Mouse (Mus musculus): ENCODE data around the gene Plekhd1. TPM values are rescaled to one million over a fixed set of nuclear protein-coding genes. Genes with fewer than 3 reads are reported as not detected.

The Plekhd1 gene
- total and polyA plus RNA-seq, 3 experiments, result 0.08 to 0.34 TPM; not detected in 1

GRCm38 (mm10) chr12:80701332-80701731 lies 8.9 kb downstream of the Plekhd1 start:
- DNase-seq (ENCODE audit: extremely low read depth), result no peak
- no peak for TF ChIP-seq RCOR1 (conservative IDR thresholded peaks at IDR 0.05; ENCODE audit: low read depth, low read length)
- TF ChIP-seq KAT2A (IDR thresholded peaks at IDR 0.05; ENCODE audit: insufficient replicate concordance, low read length), result no peak
- TF ChIP-seq USF1 (IDR thresholded peaks at IDR 0.05; ENCODE audit: low read depth, low read length), result no peak
- H3K27ac ChIP-seq (ENCODE audit: insufficient read depth, low read depth), result no peak overlapping the region
- no peaks in the 10 kb centered on the region for H3K79me2 ChIP-seq (replicated peaks; ENCODE audit: control insufficient read depth, extremely low read depth, insufficient read depth, poor library complexity, severe bottlenecking)
- no peak overlapping the region for H3K4me2 ChIP-seq (ENCODE audit: insufficient read depth, low read depth, poor library complexity, severe bottlenecking)
- H3K4me3 ChIP-seq (replicated peaks in 1 of 3; ENCODE audit: low read depth in 2 of 3, low read length in 2 of 3, poor library complexity in 1 of 3), result no peak overlapping the region
- no peak overlapping the region for H3K9ac ChIP-seq (ENCODE audit: insufficient read depth, low read depth)
- peaks cover 20% of the 10 kb centered on the region for H3K27me3 ChIP-seq (replicated peaks)
- in situ Hi-C loops (cut with MboI; ENCODE audit: low pct_ligation_motif_present, low pct_unique_long_range_greater_than_20kb, low sequenced_read_pairs) (no loop called here), dilution Hi-C loops (cut with MboI; ENCODE audit: extremely low pct_ligation_motif_present, extremely low pct_unique_long_range_greater_than_20kb, low sequenced_read_pairs) (no loop called here)
- H3K36me3 ChIP-seq (replicated peaks in 1 of 2; ENCODE audit: control insufficient read depth in 1 of 2, insufficient read depth in 1 of 2, low read length in 1 of 2), result no peaks in the 10 kb centered on the region
- no peaks in the 10 kb centered on the region for H3K4me1 ChIP-seq (ENCODE audit: control insufficient read depth in 1 of 2, insufficient read depth in 2 of 2)
- no peaks in the 10 kb centered on the region for H3K9me3 ChIP-seq (replicated peaks; ENCODE audit: low read length)

- H3K4me3 ChIP-seq (replicated peaks in 1 of 3; ENCODE audit: low read depth in 2 of 3, low read length in 2 of 3, poor library complexity in 1 of 3), result no peak overlapping the region
- H3K27ac ChIP-seq (ENCODE audit: insufficient read depth, low read depth), result no peak overlapping the region
- no peaks in the 10 kb centered on the region for H3K79me2 ChIP-seq (replicated peaks; ENCODE audit: control insufficient read depth, extremely low read depth, insufficient read depth, poor library complexity, severe bottlenecking)
- peaks cover 52% of the 10 kb centered on the region for H3K27me3 ChIP-seq (replicated peaks)
- no peaks in the 10 kb centered on the region for H3K9me3 ChIP-seq (replicated peaks; ENCODE audit: low read length)
- H3K4me2 ChIP-seq (ENCODE audit: insufficient read depth, low read depth, poor library complexity, severe bottlenecking), result no peak overlapping the region
- dilution Hi-C loops (cut with MboI; ENCODE audit: extremely low pct_ligation_motif_present, extremely low pct_unique_long_range_greater_than_20kb, low sequenced_read_pairs), result no loop called here
- no peaks in the 10 kb centered on the region for H3K36me3 ChIP-seq (replicated peaks in 1 of 2; ENCODE audit: control insufficient read depth in 1 of 2, insufficient read depth in 1 of 2, low read length in 1 of 2)
- H3K4me1 ChIP-seq (ENCODE audit: control insufficient read depth in 1 of 2, insufficient read depth in 2 of 2), result no peaks in the 10 kb centered on the region; a peak in 1 of 4 replicates
- no peak overlapping the region for H3K9ac ChIP-seq (ENCODE audit: insufficient read depth, low read depth)
- no peak for DNase-seq (ENCODE audit: extremely low read depth)
- TF ChIP-seq MAFK (IDR thresholded peaks at IDR 0.05; ENCODE audit: insufficient replicate concordance, low read length) (no peak), JUND (conservative IDR thresholded peaks at IDR 0.05; ENCODE audit: low read depth, low read length) (no peak), USF2 (conservative IDR thresholded peaks at IDR 0.05; ENCODE audit: low read depth, low read length) (no peak), RCOR1 (conservative IDR thresholded peaks at IDR 0.05; ENCODE audit: low read depth, low read length) (no peak)
- in situ Hi-C loops (cut with MboI; ENCODE audit: low pct_ligation_motif_present, low pct_unique_long_range_greater_than_20kb, low sequenced_read_pairs), result no loop called here
Observed at GRCm38 (mm10) chr12:80706208-80706914, 14.0 kb downstream of the Plekhd1 start.

GRCm38 (mm10) chr12:80706915-80707604 lies 14.7 kb downstream of the Plekhd1 start:
- Histone ChIP-seq H3K36me3 (replicated peaks in 1 of 2; ENCODE audit: control insufficient read depth in 1 of 2, insufficient read depth in 1 of 2, low read length in 1 of 2) (no peaks in the 10 kb centered on the region), H3K4me2 (ENCODE audit: insufficient read depth, low read depth, poor library complexity, severe bottlenecking) (no peak overlapping the region), H3K27me3 (replicated peaks) (peaks cover 56% of the 10 kb centered on the region), H3K27ac (ENCODE audit: insufficient read depth, low read depth) (no peak overlapping the region), H3K9me3 (replicated peaks; ENCODE audit: low read length) (no peaks in the 10 kb centered on the region), H3K4me3 (replicated peaks in 1 of 3; ENCODE audit: low read depth in 2 of 3, low read length in 2 of 3, poor library complexity in 1 of 3) (no peak overlapping the region), H3K9ac (ENCODE audit: insufficient read depth, low read depth) (no peak overlapping the region), H3K79me2 (replicated peaks; ENCODE audit: control insufficient read depth, extremely low read depth, insufficient read depth, poor library complexity, severe bottlenecking) (no peaks in the 10 kb centered on the region), H3K4me1 (ENCODE audit: control insufficient read depth in 1 of 2, insufficient read depth in 2 of 2) (no peaks in the 10 kb centered on the region; a peak in 1 of 4 replicates)
- DNase-seq (ENCODE audit: extremely low read depth), result no peak
- TF ChIP-seq ETS1 (conservative IDR thresholded peaks at IDR 0.05; ENCODE audit: low read depth, low read length) (no peak), JUN (IDR thresholded peaks at IDR 0.05; ENCODE audit: insufficient read depth, low read depth, low read length) (no peak), IRF4 (IDR thresholded peaks at IDR 0.05; ENCODE audit: low read depth, low read length) (no peak)
- in situ Hi-C loops (cut with MboI; ENCODE audit: low pct_ligation_motif_present, low pct_unique_long_range_greater_than_20kb, low sequenced_read_pairs), result no loop called here
- dilution Hi-C loops (cut with MboI; ENCODE audit: extremely low pct_ligation_motif_present, extremely low pct_unique_long_range_greater_than_20kb, low sequenced_read_pairs), result no loop called here

All from CH12.LX (cell line).